Mouse (Mus musculus) lung, adult 18-20 months (tissue): Measurements from ENCODE around the gene Brd3.
"Not testable (repeated sequence)": the region's sequence is repeated elsewhere in the genome, so short reads cannot be mapped to it uniquely, and the experiment has no call there.

Experiments used
- DNase-seq, 2 experiments: peaks; one replicate each; pipeline ENCODE4 v3.0.0; 2022; ENCODE audit warnings: mixed read lengths in 2 of 2

Brd3 gene

DNA sequence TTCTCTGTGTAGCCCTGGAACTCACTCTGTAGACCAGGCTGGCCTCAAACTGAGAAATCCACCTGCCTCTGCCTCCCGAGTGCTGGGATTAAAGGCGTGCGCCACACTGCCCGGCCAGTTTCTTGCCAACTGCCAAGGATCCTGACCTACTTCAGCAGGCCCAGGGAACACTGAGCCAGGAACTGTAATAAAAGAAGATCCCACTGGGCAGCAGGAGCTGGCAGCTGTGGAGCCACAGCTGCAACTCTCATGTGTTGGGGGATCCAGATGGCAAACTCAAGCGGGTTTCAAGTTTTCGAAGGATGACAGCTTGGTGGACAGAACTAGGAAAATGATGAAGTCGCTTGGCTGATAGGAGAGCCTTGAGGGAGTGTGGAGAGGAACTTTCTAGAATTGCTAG is 3.2 kb upstream of the Brd3 start:
- DNase-seq, result no peak

DNA sequence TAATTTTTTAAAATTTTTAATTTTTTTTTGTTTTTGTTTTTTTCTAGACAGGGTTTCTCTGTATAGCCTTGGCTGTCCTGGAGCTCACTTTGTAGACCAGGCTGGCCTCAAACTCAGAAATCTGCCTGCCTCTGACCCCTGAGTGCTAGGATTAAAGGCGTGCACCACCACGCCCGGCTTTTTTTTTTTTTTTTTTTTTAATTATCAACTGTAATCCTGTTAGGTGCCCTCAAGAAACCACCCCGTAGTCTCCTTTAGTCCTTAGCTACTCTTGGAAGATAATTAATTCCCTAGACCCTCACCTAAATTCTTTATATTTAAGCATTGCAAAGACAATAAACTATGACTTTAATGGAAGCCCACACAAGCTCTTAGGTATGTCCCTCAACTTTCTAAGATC is 804 bp downstream of the Brd3 start:
- DNase-seq, result not testable (repeated sequence)

DNA sequence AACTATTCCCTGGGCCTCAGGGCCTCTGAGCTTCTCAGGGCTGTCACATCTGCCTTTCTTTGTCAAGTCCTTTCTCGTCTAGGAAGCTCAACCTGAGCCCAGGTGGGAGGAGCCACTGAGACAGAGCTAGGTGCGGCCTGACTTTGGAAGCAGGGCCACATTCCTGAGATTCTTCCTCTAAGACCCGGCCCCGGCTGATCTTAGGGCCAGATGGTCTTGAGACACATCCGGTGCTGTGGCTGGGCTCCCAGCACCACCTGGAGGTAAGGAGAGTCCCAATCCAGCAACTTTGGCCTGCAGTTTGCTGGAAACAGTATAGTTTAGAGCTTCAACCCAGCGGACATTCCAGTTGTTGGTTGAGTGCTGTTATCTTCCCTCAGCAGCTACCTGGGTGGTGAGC is 1.9 kb downstream of the Brd3 start:
- peak; percentile 71 to 79 for DNase-seq

DNA sequence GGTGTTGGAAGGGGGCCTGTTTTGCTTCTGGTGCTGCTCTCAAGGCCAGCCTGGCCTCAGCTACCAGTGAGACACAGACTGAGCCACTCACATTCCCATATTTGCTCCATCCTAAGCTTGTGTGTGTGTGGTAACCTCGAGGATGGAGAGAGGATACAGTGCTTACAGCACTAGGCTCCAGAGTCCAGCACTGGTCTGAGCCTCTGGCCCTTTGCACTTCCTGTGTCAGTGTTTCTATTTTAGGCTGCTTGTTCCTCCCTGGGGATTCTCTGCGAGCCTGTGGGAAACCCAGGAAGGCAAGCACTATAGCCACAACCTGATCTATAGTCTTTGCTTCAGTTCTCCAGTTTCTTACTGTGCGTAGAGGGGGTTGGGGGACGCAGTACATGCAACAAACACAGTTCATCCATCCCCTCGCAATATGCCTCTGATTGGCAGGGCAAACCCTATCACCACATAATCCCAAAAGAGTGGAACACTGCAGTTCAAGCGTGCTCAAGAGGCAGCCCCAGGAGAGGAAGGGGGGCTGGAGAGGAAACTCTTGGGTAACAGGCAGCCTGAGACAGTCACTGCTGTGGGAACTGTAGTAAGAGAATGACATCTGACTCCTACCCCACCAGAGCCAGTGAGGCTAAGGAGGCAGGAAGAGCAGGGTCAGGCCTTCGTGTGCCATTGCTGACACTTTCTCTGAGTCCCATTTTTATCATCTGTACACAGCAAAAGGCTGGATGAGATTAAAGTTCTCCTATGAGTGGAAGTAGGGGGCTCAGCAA is 3.2 kb downstream of the Brd3 start:
- no peak for DNase-seq

DNA sequence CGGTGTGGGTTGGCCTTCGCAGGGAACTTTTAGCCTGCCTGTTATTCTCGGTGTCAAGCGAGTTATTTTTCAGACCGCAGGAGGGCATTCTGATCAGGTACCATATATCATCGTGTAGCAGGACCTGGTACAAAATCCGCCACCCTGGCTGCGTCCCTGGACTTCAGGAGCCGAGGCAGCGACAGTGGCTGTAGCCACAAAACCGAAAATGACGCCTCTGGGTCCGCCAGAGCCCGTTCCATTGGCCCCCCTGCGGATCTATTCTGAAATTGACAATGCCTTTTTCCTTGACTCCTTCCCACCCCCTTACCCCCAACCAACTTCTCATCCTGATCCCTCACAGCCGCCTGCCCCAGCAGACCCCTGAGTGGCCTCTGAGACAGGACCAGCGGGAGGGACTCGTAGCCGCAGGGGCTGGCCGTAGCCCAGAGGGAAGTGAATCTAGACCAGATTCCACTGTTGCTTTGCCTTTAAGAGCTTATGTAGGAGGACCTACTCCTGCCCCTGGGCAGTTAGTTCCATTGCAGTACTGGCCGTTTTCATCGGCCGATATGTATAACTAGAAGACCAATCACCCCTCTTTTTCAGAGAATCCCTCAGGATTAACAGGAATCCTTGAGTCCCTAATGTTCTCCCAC is 11.0 kb downstream of the Brd3 start:
- no peak for DNase-seq

DNA sequence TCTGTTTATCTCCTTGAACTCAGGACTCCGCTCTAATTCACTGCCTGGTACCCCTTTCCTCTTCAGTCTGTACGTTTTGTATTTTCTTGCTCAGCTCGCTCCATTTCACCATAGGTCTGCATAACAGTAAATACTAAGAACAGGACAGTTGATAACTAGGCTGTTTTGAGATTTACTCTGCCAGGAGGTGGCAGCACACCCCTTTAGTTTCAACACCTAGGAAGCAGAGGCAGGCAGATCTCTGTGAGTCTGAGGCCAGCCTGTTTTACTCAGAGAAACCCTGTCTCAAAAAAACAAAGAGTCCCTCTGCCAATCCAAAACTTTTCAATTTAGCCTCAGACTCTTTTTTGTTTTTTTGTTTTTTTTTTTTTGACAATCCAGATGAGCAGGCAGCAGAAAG is 13.5 kb downstream of the Brd3 start:
- DNase-seq, result no peak

GRCm38 (mm10) chr2:27490939-27491338 is 16.5 kb downstream of the Brd3 start:
- DNase-seq, result no peak

- DNase-seq, result no peak
Measured at GRCm38 (mm10) chr2:27488362-27488761, 19.1 kb downstream of the Brd3 start.

- no peak for DNase-seq
Measured at GRCm38 (mm10) chr2:27487336-27488049, 20.0 kb downstream of the Brd3 start.

- DNase-seq, result no peak
Measured at GRCm38 (mm10) chr2:27486725-27487124, 20.7 kb downstream of the Brd3 start.

GRCm38 (mm10) chr2:27482265-27482861 is 25.1 kb downstream of the Brd3 start:
- DNase-seq, result no peak

DNA sequence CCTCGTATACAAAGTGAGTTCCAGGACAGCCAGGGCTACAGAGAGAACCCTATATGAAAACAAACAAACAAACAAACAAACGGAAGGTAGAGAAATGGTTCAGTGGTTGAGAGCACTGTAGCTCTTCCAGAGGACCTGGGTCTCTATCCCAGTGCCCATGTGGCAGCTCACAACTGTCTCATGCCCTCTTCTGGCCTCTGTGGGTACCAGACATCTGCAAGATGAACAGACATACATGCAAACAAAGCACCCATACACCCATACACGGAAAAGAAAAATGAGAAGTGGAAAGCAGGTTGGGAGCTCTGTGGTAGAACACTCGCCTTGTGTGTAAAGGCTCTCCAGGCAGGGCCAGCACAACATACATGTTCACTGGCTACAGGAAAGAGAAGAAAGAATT is 27.1 kb downstream of the Brd3 start:
- DNase-seq, result no peak

DNA sequence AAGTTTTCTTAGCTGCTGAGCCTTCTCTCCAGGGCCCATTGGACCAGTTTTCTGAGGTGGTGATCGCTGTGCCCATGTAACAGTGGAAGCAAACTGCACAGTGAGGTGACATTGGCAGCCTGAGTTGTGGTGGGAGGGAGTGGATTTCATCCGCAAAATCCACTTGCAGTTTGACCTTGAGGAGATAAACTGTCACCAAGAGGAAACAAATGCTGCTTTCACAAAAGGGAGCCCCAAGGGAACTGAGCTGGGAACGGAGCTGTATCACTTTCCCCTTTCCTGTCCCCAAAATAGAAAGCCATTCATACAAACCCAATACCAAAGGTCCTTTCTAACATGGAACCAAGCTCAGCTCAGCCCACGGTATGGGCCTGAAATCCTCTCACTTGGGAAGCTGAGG is 27.6 kb downstream of the Brd3 start:
- DNase-seq, result no peak

GRCm38 (mm10) chr2:27476303-27477192 is 30.9 kb downstream of the Brd3 start:
- DNase-seq, result no peak

GRCm38 (mm10) chr2:27475495-27476302 is 31.8 kb downstream of the Brd3 start:
- DNase-seq, result peak; percentile 92 to 94

DNA sequence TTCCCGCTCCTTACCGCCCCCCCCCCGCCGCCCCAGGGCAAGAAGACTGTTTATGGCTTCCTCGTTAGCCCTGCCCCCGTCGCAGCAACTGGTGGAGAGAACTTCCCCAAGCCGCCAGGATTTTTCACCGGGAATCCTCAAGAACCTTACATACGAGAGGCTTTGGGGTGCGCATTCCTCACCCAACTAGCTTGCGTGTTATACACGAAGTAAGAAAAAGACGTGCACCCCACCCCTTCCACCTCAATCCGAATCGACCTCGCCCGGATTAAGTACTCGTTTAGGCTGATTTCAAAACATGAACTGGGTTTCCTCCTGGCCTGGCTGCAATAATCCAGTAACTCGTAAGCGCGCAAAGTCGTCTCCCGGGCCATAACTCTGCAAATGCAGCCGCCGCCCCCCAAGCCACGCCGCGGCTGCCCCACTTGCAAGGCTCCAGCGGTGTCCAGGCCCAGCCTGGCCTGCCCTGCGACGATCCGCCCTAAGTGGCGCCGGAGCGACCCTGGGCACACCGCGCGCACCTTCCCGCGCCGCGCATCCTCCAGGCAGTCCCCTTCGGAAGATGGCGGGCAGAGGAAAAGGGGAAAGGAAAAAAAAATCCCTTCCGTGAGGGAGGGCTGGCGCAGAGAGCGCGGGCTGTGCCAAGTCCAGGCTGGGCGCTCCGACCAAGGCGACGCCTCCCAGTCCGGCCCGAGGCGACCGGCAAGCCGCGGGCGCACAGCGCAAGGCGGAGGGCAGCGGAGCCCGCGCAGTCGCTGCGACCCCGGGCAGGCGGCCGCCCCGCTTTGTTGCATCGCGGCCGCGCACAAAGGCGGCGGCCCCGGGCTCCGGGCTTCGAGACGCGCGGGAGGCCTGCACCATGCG is 32.6 kb downstream of the Brd3 start:
- DNase-seq, result peak; percentile 22 to 31

DNA sequence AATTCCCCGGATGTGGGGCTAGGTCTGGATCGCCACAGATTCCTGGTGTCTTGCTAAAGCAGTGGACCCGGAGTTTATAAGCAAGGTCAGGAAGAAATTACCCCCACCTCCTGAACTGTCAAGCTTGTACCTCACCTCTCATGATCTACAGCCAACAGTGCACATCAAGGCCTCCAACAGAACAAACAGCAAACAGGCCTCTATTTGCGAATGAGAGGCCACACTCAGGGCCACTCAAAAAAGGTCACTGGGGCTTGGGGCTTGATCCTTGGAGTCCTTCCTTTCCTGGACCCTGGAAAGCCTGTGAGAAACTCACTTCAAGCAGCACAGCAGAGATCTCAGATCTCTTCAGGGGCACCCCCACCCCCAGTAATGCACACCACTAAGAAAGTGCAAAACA is 33.6 kb downstream of the Brd3 start:
- no peak for DNase-seq

DNA sequence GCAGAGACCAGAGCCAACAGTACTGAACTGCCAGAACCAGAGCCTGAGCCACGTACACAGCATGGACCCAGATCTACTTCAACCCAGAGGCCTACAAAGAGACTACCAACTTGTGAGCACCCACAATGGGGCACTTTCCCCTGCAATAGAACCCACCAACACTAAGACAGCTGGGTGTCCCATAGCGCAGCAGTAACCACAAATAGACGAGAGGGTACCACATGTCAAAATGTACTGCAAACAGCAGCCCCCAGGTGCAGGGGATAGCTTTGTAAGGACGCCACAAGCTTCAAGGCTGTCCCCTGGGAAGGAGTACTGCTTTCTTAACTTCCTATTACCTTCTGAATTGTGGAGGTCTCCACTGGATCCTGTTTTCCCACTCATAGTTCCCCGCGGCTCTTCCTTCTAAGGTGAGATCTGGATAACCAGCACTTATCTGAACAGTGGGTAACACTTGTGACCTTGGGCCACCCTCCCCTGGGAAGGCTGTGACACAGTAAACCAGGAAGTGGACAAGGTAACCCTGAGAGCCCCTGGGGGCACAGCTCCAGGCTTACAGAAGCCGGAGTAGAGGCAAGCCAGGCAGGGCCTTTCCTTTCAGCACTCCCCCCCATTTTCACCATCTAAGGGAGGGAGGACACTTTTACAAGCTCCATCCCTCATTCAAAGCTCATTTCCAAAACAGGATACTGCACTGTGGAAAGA is 34.2 kb downstream of the Brd3 start:
- no peak for DNase-seq

GRCm38 (mm10) chr2:27471170-27471584 is 36.3 kb downstream of the Brd3 start:
- no peak for DNase-seq

GRCm38 (mm10) chr2:27470535-27470934 is 36.9 kb downstream of the Brd3 start:
- DNase-seq, result no peak
